Mouse (Mus musculus): ENCODE data around the gene Arfgef3. TPM values are rescaled to one million over a fixed set of nuclear protein-coding genes. Genes with fewer than 3 reads are reported as not detected.

Gene Arfgef3
- polyA plus RNA-seq, 1 experiment from 2014 or later, result 3.5 TPM

DNA sequence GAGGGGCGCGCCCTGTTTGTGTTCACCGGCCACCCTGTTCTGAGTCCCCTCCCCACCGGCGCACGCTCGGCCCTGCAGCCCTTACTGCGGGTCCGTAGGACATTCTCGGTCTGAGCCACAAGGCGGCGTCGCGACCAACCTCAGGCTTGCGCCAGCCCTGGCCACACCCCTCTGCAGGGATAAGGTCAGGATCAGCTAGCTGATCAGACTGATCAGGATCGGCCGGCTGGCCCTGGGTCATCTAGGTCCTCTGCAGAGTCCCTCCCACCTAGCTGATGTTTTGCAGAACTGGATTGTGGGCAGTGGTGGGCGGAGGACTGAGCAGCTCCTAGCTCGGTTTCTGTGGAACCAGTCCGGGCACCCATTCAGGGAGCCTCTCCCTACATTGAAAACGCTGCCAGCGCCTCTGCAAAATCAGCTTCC, 197.9 kb downstream of the Arfgef3 start, which contains the start of gene Hebp2:
Gene Hebp2 (minus strand): TSS at position 264 of the 423 bp plus-strand sequence.
- H3K4me3 ChIP-seq (ENCODE audit: low read depth, low read length), result peak within 1 kb of the TSS; percentile 54
- H3K27me3 ChIP-seq (replicated peaks; ENCODE audit: insufficient read depth, low read length), result no peaks in the 10 kb centered on the region
- H3K9ac ChIP-seq (replicated peaks; ENCODE audit: low read depth), result peak within 1 kb of the TSS; percentile 43; the same call in 1 of the 2 replicates
- no peaks in the 10 kb centered on the region for H3K4me1 ChIP-seq (ENCODE audit: insufficient read depth, low read depth, low read length)
- DNase-seq (ENCODE audit: low spot score) (peak; percentile 75), ATAC-seq (peak; percentile 87)
- no peaks in the 10 kb centered on the region for H3K9me3 ChIP-seq (ENCODE audit: low read length)
- no peaks in the 10 kb centered on the region for H3K36me3 ChIP-seq (ENCODE audit: insufficient read depth, low read length)
- TF ChIP-seq CTCF (IDR thresholded peaks at IDR 0.05) (peak; percentile 81), EP300 (IDR thresholded peaks at IDR 0.05) (no peak)
- H3K27ac ChIP-seq (ENCODE audit: low read length), result no peak within 1 kb of the TSS
- H3K4me2 ChIP-seq (replicated peaks; ENCODE audit: low read depth, low read length), result peak within 1 kb of the TSS; percentile 97
- WGBS, result 1% methylated on average over 11 of the region's 22 CpGs

DNA sequence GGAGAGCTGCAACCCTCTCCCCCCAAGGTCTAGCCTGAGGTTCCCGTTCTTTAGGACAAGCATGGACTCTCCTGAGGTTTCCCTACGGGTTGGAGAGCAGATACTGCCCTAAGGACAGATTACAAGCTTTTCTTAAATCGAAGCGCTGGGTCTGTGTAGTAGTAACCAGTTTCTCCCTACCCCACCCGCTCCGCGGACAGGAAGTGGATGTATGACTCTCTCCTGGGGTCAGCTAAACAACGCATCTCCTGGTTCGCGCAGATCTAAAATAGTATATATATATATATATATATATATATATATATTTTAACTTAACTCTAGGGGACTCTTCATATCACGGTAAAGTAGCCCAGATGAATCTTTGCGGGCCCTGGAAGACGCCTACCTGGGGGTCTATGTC, 198.4 kb downstream of the Arfgef3 start:
- H3K4me2 ChIP-seq (replicated peaks; ENCODE audit: low read depth, low read length), result peak overlapping the region; percentile 97
- DNase-seq (ENCODE audit: low spot score) (no peak), ATAC-seq (0 out of 2 replicates have a peak, but pooled peaks have one; percentile 15)
- TF ChIP-seq EP300 (IDR thresholded peaks at IDR 0.05) (no peak), CTCF (IDR thresholded peaks at IDR 0.05) (no peak)
- H3K27ac ChIP-seq (ENCODE audit: low read length), result no peak overlapping the region
- 7% methylated on average over 13 of the region's 13 CpGs for WGBS
- peak overlapping the region; percentile 43; the same call in 1 of the 2 replicates for H3K9ac ChIP-seq (replicated peaks; ENCODE audit: low read depth)
- H3K27me3 ChIP-seq (replicated peaks; ENCODE audit: insufficient read depth, low read length), result no peaks in the 10 kb centered on the region
- H3K4me3 ChIP-seq (ENCODE audit: low read depth, low read length), result peak overlapping the region; percentile 54
- H3K36me3 ChIP-seq (ENCODE audit: insufficient read depth, low read length), result no peaks in the 10 kb centered on the region
- H3K9me3 ChIP-seq (ENCODE audit: low read length), result no peaks in the 10 kb centered on the region
- H3K4me1 ChIP-seq (ENCODE audit: insufficient read depth, low read depth, low read length), result no peaks in the 10 kb centered on the region

DNA sequence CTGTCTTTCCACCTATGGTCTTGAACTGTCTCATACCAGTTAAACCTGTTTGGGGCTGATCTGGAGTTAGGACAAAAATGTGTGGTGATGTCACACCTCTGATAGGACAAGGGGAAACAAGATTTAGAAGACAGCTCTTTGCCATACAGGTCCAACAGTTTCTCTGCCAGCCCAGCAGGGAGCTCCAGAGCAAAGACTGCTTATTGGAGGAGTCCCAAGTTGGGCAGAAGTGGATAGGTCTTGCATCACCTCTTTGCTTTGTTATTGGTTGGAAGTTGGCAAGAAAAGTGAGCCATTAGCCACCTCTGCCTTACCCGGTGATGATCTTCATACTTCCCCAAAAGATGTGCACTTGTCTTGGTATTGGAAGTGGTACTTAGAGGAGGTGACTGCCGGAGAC, 206.9 kb downstream of the Arfgef3 start:
- no peaks in the 10 kb centered on the region; the same call in 1 of the 2 replicates for H3K36me3 ChIP-seq (ENCODE audit: insufficient read depth, low read length)
- no peaks in the 10 kb centered on the region for H3K9me3 ChIP-seq (ENCODE audit: low read length)
- no peak for ATAC-seq
- TF ChIP-seq EP300 (IDR thresholded peaks at IDR 0.05) (no peak), CTCF (IDR thresholded peaks at IDR 0.05) (no peak)
- H3K4me1 ChIP-seq (ENCODE audit: insufficient read depth, low read depth, low read length), result no peaks in the 10 kb centered on the region
- H3K27me3 ChIP-seq (replicated peaks; ENCODE audit: insufficient read depth, low read length), result no peaks in the 10 kb centered on the region
- peak; percentile 10 for DNase-seq (ENCODE audit: low spot score)
- H3K4me2 ChIP-seq (replicated peaks; ENCODE audit: low read depth, low read length), result no peak overlapping the region
- no peak overlapping the region for H3K9ac ChIP-seq (replicated peaks; ENCODE audit: low read depth)
- 81% methylated on average over 2 of the region's 2 CpGs for WGBS
- no peak overlapping the region for H3K4me3 ChIP-seq (ENCODE audit: low read depth, low read length)
- no peak overlapping the region for H3K27ac ChIP-seq (ENCODE audit: low read length)

GRCm38 (mm10) chr10:18532293-18532692, 211.5 kb downstream of the Arfgef3 start:
- Histone ChIP-seq H3K4me1 (ENCODE audit: insufficient read depth, low read depth, low read length) (peaks cover 5% of the 10 kb centered on the region; the same call in 1 of the 2 replicates), H3K9ac (replicated peaks; ENCODE audit: low read depth) (no peak overlapping the region)
- DNase-seq (ENCODE audit: low spot score), result peak; percentile 29

More at GRCm38 (mm10) chr10:18532293-18532692, 211.5 kb downstream of the Arfgef3 start:
- Histone ChIP-seq H3K4me2 (replicated peaks; ENCODE audit: low read depth, low read length) (no peak overlapping the region), H3K4me3 (ENCODE audit: low read depth, low read length) (no peak overlapping the region), H3K27me3 (replicated peaks; ENCODE audit: insufficient read depth, low read length) (no peaks in the 10 kb centered on the region), H3K27ac (ENCODE audit: low read length) (no peak overlapping the region), H3K36me3 (ENCODE audit: insufficient read depth, low read length) (peaks cover 4% of the 10 kb centered on the region; the same call in 1 of the 2 replicates), H3K9me3 (ENCODE audit: low read length) (no peaks in the 10 kb centered on the region)
- no peak for TF ChIP-seq CTCF (IDR thresholded peaks at IDR 0.05)
- TF ChIP-seq EP300 (IDR thresholded peaks at IDR 0.05), result no peak
- WGBS, result 62% methylated on average over 8 of the region's 8 CpGs
- ATAC-seq, result peak; percentile 11; the same call in 1 of the 2 replicates

Other genes starting within 250 kb of the Arfgef3 start
- gene Hebp2, start 197.9 kb downstream of the Arfgef3 start, polyA plus RNA-seq (2015; fragmentation: Nextera tagmentation; extraction: Ambion mirVana), result 2.7 and 3.4 TPM in 2 replicates
- gene Gm4922, start 42.8 kb upstream of the Arfgef3 start, polyA plus RNA-seq (2015; fragmentation: Nextera tagmentation; extraction: Ambion mirVana), result 0.05 and 0.08 TPM in 2 replicates
- gene Perp, start 101.1 kb upstream of the Arfgef3 start, polyA plus RNA-seq (2015; fragmentation: Nextera tagmentation; extraction: Ambion mirVana), result 65.5 and 70.9 TPM in 2 replicates